Mouse (Mus musculus): Measurements from ENCODE around the gene Cox5b. TPM values are rescaled to one million over a fixed set of nuclear protein-coding genes. Genes with fewer than 3 reads are reported as not detected.

Gene Cox5b
- total RNA-seq, 2 experiments from 2014 or later: 678 to 718 TPM

DNA sequence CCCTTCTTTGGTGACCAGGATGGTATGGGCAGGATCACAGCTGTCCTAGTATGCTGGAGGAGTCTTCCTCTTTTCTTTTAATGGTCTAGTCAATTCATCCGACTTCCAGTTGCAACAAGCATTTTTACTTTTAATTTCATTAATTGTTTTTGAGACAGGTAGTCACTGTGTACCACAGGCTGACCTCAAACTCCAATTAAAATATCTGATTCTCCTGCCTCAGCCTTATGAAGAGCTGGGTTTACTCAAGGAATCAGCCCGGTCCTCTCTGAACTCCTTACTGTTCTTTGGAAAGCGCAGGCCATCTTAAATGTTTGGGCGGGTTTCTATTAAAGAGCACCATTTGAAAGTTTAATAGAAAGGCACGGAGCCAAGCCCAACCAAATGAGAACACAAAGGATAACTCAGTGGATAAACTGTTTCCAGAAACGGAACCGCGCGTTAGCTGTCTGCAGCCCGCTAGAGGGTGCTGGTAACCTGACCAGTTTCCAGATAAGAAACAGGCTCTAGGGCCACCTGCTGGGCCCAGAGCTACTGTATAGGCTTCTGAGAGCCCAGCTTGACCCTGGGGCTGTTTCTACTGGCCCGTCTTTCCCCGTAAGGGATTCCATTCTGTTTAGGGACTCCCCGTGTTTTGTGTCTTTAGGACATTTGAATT lies 7.3 kb upstream of the Cox5b start:
- peak; percentile 56 to 90 for DNase-seq (ENCODE audit: low spot score in 2 of 2)

DNA sequence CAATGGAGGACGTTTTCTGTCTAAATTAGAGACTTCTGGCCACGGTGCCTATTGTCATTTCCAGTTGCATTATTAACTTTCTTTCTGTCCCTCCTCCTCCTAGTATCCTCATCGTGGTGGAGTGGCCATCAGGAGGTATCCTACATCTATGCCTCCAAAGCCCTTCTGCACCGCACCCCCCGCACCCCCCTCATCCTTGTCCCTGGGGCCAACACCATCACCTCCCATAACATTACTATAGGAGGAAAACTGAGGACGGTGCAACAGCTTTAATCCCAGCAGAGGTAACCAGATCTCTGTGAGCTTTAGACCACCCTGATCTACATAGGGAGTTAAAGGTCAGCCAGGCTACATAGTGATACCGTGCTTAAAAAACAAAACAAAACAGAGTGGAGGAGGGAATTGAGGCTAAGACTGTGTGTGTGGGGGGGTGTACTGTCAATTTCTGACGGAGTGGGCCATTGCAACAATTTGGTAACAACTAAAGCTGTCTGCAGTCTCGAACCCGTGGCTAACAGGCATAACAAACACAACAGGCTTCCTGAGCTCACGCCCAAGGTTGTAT lies 496 bp upstream of the Cox5b start:
- DNase-seq (ENCODE audit: low spot score in 2 of 2): no peak

DNA sequence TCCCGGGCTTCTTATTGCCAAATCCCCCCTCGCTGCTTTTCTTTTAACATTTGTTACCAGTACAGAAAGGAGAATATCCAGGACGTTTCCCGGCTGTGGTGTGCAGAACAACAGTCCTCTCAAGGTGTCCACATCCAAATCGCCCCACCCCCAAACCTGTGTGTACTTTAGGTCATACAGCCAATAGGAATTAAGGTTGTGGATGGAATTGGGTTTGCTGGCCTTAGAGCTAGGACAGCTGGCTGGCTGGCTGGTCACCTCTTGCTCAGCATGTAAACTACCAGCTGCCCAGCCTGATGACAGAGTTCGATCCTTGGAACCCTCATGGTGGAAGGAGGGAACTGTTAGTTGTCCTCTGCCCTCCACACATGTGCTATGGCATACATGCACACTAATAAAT lies 3.6 kb downstream of the Cox5b start:
- DNase-seq (ENCODE audit: low spot score in 2 of 2): no peak

DNA sequence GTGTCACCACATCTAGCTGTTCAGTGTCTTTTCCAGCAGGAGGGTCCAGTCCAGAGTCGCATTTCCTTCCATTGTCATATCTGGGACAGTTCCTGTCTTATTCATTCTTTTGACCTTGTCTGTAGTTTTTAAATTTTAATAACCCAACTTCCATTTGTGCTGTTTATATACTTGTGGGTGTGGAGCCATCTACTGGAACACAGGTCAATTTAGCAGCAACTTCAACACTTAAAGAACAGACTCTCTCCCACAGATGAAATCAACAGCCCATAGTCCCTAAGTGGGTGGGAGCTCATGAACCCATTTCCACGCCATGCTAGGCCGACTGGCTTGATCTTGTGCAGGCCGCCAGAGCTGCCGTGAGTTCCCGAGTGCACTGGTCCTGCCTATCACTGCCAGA lies 5.2 kb downstream of the Cox5b start:
- DNase-seq (ENCODE audit: low spot score in 2 of 2): no peak

DNA sequence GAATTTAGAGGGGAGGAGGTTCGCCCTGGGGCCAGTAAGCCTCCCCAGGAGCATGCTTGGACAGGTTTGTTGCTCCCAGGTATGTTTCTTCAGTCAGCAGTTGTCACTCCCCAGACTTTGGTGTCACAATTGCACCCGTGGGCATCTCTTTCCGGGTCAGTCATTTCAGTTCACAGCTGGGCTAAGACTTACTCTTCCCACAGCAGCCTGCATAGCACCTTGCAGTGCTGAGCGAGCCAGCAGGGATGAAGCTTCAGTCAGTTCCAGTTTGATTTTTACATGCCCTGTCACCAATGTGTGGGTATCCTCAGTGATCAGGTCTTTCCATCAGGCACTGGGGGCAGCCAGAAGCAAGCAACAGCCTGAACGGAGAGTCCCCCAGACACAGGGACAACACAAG lies 5.8 kb downstream of the Cox5b start:
- DNase-seq (ENCODE audit: low spot score in 2 of 2): no peak

DNA sequence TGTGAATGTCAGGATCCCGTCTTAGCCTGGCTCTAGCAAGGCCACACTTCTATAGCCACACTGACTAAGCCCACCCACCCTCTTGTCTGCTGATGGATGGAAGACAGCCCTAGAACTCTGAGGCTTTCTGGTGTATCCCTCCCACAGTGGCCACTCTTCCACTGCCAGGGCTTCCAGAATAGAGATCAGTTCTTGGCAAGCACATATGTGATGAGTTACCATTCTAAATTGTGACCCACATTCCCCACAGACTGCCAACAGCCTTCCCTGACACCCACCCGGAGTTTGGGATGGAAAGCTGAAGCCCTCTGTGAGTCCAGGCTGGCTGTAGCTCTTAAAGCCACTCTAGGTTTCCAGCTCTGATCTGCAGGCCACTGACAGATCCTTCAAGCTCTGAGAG lies 15.9 kb downstream of the Cox5b start:
- no peak for DNase-seq (ENCODE audit: low spot score in 2 of 2)

DNA sequence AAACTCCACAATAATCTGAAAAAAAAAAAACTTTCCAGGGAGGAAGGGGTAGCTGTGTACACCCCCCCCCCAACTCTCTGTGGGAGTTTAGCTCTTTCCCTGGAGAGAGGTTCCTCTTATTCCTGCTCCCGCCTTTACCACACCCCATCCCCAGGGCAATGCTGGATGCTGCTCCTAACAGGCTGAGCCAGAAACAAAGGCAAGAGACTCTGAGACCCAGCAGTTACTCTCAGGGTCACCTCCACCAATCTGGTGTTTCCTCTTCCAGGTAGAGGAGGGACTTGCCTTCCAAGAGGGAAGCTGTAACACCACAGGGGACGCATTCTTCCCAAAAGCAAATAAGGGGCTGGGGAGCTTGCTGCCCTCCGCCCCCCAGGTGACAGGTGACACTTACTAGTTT lies 16.5 kb downstream of the Cox5b start:
- DNase-seq (ENCODE audit: low spot score in 2 of 2): no peak

DNA sequence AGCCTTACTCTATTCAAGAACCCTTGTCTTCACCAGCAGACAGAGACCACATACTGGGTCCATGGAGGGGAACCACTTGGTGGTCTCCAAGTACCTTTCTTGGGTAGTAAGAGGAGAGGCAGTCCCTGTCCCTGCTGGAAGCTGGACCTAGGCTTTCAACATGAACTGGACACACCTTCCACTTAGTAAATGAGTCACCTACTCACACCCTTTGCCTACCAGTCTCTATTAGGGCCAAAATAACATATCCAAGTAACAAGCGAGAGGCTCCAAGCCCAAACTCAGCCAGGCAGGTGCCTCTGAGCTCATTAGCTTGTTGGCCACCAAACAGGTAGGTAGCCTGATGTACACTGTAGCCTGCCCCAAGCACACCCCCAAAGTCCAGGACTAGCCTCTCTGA lies 17.4 kb downstream of the Cox5b start:
- no peak for DNase-seq (ENCODE audit: low spot score in 2 of 2)

DNA sequence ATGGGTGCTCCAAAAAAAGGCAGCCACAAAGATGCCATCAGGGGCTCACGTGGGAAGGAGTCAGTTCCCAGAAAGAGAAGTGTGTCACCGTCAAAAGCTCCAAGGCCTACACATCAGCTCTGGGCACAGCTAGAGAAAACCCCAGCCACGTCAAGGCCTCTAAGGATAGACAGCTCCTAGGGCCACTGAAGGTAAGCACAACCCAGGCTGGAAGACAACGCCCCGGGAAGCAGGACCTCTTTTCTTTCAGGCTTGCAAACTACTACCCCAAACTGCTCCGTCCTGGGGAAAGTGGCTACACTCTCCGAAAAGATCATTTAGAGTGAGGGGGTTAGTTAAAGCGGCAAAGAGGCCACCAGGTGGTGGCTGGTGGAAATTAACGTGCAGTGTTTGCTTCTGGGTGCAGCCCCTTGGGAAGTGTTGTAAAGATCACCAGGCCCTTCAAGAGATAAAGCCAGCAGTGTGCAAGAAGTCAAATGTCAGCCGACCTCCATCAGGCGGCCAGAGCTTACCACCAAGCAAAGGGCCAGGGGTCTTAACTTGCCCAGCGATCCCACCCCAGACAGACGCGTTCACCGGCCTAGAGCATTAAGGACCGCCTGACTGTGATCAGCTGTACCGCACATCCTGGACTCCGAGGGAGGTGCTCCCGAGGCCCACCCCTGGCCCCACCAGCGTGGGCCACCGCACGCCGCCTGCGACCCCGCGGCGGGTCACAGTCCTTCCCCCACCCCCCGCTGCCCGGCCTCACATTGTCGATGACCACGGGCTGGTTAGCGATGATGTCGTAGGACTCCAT lies 18.0 kb downstream of the Cox5b start:
- peak in 1 of 2 experiments; percentile 49 for DNase-seq (ENCODE audit: low spot score in 2 of 2)

DNA sequence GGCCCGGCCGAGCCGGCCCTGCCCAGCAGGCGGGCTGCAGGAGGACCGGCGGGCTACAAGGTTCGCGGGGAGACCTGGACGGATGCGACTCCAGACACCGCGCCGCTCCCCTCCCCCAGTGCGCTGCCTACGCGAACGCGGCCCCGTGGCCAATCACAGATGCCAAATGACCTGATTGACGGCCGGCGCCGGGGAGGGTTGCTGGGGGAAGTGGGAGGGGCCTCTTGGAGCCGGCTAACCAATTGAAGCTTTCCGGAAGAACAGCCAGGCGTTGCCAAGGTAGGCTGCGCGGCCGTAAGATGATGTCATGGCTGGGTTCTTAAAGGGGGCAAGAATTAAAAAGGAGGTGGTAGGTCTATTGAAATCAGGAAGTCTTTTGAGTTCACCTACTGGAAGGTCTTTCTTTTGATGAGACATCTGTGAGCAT lies 18.6 kb downstream of the Cox5b start, which contains the start of gene 4933424G06Rik:
4933424G06Rik (plus strand) TSS at position 296 of the 427 bp plus-strand sequence.
- DNase-seq (ENCODE audit: low spot score in 2 of 2): peak; percentile 97 to 98

DNA sequence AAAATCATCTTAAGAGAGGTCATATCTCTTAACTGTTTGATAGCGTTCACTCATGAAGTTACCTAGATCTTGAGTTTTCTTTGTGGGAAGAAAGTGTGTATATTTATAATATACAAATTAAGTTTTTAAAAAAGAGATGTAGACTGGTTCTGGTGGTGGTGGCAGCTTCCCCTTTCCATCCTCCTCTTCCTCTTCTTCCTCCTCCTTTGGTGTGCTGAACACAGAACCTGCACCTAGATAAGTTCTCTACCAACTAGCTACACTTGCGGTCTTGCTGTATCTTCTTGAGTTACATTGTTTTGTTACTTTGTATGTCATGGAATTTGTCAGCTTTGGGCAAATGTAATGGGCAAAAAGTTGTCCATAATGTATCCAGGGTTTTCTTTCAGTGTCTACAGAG lies 19.9 kb downstream of the Cox5b start:
- DNase-seq (ENCODE audit: low spot score in 2 of 2): no peak

DNA sequence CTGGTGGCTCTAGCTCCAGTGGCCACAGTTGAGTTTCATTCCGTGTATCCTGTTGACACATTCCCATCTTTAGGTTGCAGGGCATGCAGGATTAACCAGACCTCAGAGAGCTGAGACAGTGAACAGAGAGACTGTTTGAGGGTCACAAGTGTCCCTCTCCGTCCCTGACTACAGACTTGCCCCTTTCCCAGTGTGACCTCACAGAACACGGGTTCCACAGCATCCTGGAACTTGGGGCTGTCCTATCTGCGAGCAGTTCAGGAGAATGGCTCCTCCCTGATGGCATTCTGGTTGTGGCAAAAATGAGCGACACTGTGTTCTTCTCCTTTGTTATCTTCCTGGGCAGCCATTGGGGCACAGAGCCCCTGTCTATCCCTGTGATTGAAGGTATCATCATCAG lies 23.1 kb downstream of the Cox5b start, which contains the start of gene Actr1b:
Actr1b (minus strand) TSS at position 112 of the 400 bp plus-strand sequence.
- no peak for DNase-seq (ENCODE audit: low spot score in 2 of 2)

DNA sequence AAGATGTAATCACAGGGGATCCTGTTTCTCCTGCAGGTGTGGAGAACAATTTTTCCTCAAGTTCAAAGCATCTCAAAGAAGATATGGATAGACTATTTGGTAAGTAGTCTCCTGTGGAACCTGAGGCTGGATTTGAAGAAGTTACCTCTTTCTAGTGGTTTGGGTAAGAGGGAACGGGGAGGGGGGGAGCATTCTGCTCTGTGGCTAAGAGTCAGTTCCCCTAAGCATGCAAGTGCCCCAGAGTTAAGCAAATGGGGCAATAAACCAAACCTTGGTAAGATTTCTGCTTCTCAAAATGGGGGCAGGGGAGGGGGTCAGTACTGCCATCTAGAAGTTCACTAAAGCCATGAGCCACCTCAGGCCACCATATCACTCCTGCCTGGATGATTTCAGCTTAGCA lies 27.5 kb downstream of the Cox5b start:
- DNase-seq (ENCODE audit: low spot score in 2 of 2): no peak

DNA sequence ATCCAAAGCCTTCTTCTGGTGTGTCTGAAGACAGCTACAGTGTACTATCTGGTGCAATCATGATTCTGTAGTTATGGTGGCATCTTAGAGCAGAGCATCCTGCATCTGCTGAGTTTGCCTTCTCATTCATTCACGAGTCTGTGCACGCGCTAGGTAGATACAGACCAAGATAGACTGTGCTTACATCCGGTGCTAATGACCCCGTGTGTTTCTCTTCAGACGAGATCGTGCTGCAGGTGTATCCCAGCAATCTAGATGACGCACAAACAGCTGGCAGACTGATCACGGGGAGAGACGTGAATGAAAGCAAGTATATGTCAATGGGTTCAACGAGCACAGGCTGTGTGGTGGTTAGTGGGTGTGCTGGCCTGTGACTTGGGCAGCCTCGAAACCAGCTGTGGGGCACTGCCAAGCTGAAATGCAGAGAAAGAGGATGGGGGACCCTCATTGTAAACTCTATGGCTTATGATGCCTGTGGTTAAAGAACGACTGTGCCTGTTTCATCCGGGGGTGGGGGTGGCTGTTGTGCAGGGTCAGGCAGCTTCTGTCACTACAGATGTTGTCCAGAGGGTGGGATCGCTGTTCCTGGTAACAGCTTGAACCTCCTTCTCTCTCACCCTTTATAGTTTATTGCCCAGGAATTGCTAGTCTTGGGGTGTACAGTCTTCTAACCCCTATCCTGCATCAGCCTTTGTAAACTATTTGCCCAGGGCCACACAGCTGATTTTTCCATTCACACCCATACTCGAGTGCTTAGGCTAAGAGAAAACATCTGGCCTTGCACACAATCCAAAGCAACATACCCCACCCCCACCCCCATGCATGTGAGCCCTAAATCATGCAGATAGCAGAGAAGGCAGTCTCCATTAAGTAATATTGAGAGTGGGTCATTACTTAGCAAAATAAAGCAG lies 32.2 kb downstream of the Cox5b start:
- no peak for DNase-seq (ENCODE audit: low spot score in 2 of 2)

DNA sequence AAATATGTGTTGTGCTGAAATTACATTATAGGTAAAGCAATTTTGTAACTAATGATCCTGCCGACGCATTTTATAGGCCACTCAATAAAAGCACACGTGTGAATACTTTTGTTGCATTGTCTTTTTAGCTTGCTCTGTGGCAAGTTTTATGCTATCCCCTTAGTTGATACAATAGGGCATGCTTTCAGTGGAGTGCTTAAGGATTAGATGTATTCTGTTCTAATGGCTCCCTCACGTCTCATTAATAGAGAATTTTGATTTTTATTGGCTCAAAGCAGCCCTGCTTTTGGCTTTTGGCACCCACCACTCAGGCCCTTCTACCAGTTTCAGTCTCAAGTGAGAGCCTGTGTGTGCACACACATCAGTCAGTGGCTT lies 32.8 kb downstream of the Cox5b start:
- no peak for DNase-seq (ENCODE audit: low spot score in 2 of 2)

DNA sequence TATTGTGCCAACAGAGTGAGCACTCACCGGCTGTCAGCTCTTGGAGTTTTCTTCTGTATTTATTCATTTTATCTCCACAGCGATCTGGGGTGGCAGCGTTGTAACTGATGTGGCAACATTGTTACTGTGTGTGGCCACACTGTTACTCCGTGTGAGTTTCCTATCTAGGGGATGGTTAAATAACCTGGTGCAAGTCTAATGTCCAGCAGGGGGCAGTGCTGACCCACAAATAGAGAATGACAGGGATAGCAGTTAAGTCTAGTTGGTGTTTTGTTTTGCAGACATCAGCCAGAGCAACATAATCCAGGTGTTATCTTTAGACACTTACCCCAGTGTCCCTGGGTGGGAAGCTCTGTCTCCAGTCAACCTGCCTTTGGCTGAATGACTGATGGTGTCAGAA lies 46.1 kb downstream of the Cox5b start:
- peak; percentile 75 to 94 for DNase-seq (ENCODE audit: low spot score in 2 of 2)

DNA sequence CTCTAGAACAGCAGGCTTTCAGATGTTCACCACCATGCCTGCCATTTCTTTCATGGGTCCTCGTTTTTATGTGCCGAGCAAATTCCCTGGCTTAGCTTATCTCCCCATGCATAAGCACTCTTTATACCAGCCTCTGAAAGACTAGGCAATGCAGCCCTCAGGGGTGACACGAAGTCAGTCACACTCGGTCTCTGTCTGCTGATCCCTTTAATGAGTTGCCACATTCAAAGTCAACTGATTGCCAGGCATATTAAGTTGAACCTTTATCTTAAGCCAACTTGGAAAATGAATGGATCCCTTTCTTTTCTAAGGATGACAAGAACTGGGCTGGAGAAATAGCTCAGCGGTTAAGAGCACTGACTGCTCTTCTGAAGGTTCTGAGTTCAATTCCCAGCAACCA lies 48.0 kb downstream of the Cox5b start:
- no peak for DNase-seq (ENCODE audit: low spot score in 2 of 2)

DNA sequence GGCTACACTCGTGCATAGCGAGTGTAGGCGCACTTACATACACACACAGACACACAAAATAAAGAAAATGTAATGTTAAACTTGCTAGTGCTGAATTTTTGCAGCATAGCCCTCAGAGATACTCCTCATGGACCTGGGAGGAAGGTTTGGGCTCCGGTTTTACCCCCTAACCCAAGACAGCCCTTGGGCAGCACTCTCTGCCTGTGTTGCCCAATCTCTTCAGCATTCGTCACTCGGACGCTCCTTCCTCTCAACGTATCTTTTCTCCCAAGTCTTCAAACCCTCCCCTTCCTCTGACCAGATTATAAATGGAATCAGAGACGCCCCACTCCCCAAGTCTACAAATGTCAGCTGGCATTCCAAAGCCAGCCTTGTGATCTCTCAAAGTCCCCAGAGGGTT lies 51.8 kb downstream of the Cox5b start:
- no peak for DNase-seq (ENCODE audit: low spot score in 2 of 2)

Measured in layer of hippocampus, adult 18-20 months (tissue).